Mouse (Mus musculus): ENCODE results near the gene Tmem129. TPM values are rescaled to one million over a fixed set of nuclear protein-coding genes. Genes with fewer than 3 reads are reported as not detected.

Tmem129 gene
- total and polyA plus RNA-seq, 2 experiments from 2014 or later, result 20.9 to 23.9 TPM

- Histone ChIP-seq H3K9me3 (ENCODE audit: low read length) (no peaks in the 10 kb centered on the region), H3K27me3 (ENCODE audit: insufficient read depth, low read length) (no peaks in the 10 kb centered on the region), H3K4me2 (ENCODE audit: low read depth) (peak overlapping the region; percentile 62), H3K4me1 (ENCODE audit: insufficient read depth) (0 out of 2 replicates have a peak, but pooled peaks cover 3% of the 10 kb centered on the region), H3K36me3 (ENCODE audit: insufficient read depth) (peaks cover 15% of the 10 kb centered on the region), H3K4me3 (ENCODE audit: low read depth, low read length) (peak overlapping the region; percentile 81), H3K27ac (ENCODE audit: low read depth, low read length) (peak overlapping the region; percentile 95), H3K9ac (peak overlapping the region; percentile 76)
- WGBS, result under 1% methylated on average over 11 of the region's 11 CpGs
- peak; percentile 7 for ATAC-seq
- TF ChIP-seq CTCF (IDR thresholded peaks at IDR 0.05; ENCODE audit: low read depth), result 0 out of 2 replicates have a peak, but pooled peaks have one; percentile 24
- DNase-seq, result no peak
Measured at GRCm38 (mm10) chr5:33651541-33651920, 6.7 kb downstream of the Tmem129 start.

DNA sequence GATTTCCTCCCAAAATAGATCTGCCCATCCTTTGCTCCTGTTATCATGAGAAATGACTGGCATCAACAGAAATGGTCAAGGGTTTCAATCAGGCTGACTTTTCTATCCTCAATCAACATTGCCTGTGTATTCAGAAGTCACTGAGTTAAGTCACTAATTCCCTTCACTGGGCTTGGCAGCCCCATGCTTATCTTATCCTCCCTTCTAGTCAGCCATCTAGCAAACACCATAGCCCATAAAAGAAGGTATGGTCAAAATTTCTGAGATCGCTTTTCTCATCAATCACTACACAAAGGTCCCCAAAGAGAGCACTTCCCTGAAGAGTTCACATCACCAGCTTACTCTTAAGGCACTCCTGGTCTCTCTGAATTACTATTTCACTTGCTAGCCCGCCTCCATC is 7.2 kb downstream of the Tmem129 start:
- TF ChIP-seq CTCF (IDR thresholded peaks at IDR 0.05; ENCODE audit: low read depth), result no peak
- peak overlapping the region; percentile 81 for H3K4me3 ChIP-seq (ENCODE audit: low read depth, low read length)
- peaks cover 18% of the 10 kb centered on the region for H3K36me3 ChIP-seq (ENCODE audit: insufficient read depth)
- peak overlapping the region; percentile 76 for H3K9ac ChIP-seq
- 0 out of 2 replicates have a peak, but pooled peaks cover 3% of the 10 kb centered on the region for H3K4me1 ChIP-seq (ENCODE audit: insufficient read depth)
- peak overlapping the region; percentile 62 for H3K4me2 ChIP-seq (ENCODE audit: low read depth)
- DNase-seq (no peak), ATAC-seq (no peak)
- H3K27ac ChIP-seq (ENCODE audit: low read depth, low read length), result peak overlapping the region; percentile 95
- 19% methylated on average over 2 of the region's 2 CpGs for WGBS
- no peaks in the 10 kb centered on the region for H3K9me3 ChIP-seq (ENCODE audit: low read length)
- no peaks in the 10 kb centered on the region for H3K27me3 ChIP-seq (ENCODE audit: insufficient read depth, low read length)

- DNase-seq, result peak; percentile 65
- Histone ChIP-seq H3K4me2 (ENCODE audit: low read depth) (no peak overlapping the region), H3K27me3 (ENCODE audit: insufficient read depth, low read length) (no peaks in the 10 kb centered on the region), H3K4me1 (ENCODE audit: insufficient read depth) (no peaks in the 10 kb centered on the region), H3K9ac (no peak overlapping the region), H3K4me3 (ENCODE audit: low read depth, low read length) (no peak overlapping the region), H3K9me3 (ENCODE audit: low read length) (no peaks in the 10 kb centered on the region), H3K27ac (ENCODE audit: low read depth, low read length) (no peak overlapping the region), H3K36me3 (ENCODE audit: insufficient read depth) (peaks cover 48% of the 10 kb centered on the region)
- WGBS, result 35% methylated on average over 3 of the region's 3 CpGs
- TF ChIP-seq CTCF (IDR thresholded peaks at IDR 0.05; ENCODE audit: low read depth), result peak; percentile 75
- no peak for ATAC-seq
Measured at GRCm38 (mm10) chr5:33640652-33641051, 17.6 kb downstream of the Tmem129 start.

DNA sequence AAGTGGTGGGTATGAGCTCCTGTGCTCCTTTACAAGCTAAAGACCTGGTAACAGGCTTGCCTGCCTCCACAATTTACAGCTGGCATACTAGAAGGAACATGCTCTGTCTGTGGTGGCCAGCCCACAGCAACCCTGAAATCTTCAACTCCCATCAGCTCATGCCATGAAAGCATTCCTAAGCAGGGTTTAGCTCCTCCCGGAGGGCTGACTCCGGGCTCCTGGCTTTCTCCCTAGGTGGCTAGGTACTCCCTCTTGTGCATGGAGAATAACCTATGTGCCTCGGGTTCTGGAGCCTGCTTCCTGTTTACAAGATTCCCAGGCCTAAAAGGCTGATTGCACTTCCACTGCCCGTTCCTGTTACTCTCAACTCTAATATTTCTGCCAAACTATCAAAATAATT is 19.4 kb downstream of the Tmem129 start:
- peaks cover 36% of the 10 kb centered on the region for H3K36me3 ChIP-seq (ENCODE audit: insufficient read depth)
- no peak overlapping the region for H3K4me2 ChIP-seq (ENCODE audit: low read depth)
- H3K4me3 ChIP-seq (ENCODE audit: low read depth, low read length), result no peak overlapping the region
- no peaks in the 10 kb centered on the region for H3K4me1 ChIP-seq (ENCODE audit: insufficient read depth)
- no peak for ATAC-seq
- no peak overlapping the region for H3K27ac ChIP-seq (ENCODE audit: low read depth, low read length)
- no peak overlapping the region for H3K9ac ChIP-seq
- WGBS, result 71% methylated on average over 4 of the region's 4 CpGs
- TF ChIP-seq CTCF (IDR thresholded peaks at IDR 0.05; ENCODE audit: low read depth), result no peak
- H3K9me3 ChIP-seq (ENCODE audit: low read length), result no peaks in the 10 kb centered on the region
- no peak for DNase-seq
- no peaks in the 10 kb centered on the region for H3K27me3 ChIP-seq (ENCODE audit: insufficient read depth, low read length)

GRCm38 (mm10) chr5:33637606-33638350 is 20.4 kb downstream of the Tmem129 start:
- Histone ChIP-seq H3K4me3 (ENCODE audit: low read depth, low read length) (no peak overlapping the region), H3K27ac (ENCODE audit: low read depth, low read length) (no peak overlapping the region)
- 75% methylated on average over 3 of the region's 3 CpGs for WGBS

GRCm38 (mm10) chr5:33635361-33635760 is 22.9 kb downstream of the Tmem129 start:
- DNase-seq (no peak), ATAC-seq (no peak)
- no peak overlapping the region for H3K4me3 ChIP-seq (ENCODE audit: low read depth, low read length)
- H3K36me3 ChIP-seq (ENCODE audit: insufficient read depth), result peaks cover 12% of the 10 kb centered on the region; the same call in 1 of the 2 replicates
- WGBS, result 88% methylated on average over 3 of the region's 3 CpGs
- TF ChIP-seq CTCF (IDR thresholded peaks at IDR 0.05; ENCODE audit: low read depth), result no peak
- no peak overlapping the region for H3K9ac ChIP-seq
- no peak overlapping the region for H3K4me2 ChIP-seq (ENCODE audit: low read depth)
- H3K4me1 ChIP-seq (ENCODE audit: insufficient read depth), result no peaks in the 10 kb centered on the region; the same call in 1 of the 2 replicates
- H3K27me3 ChIP-seq (ENCODE audit: insufficient read depth, low read length), result no peaks in the 10 kb centered on the region
- no peaks in the 10 kb centered on the region for H3K9me3 ChIP-seq (ENCODE audit: low read length)
- H3K27ac ChIP-seq (ENCODE audit: low read depth, low read length), result no peak overlapping the region

More at GRCm38 (mm10) chr5:33637606-33638350, 20.4 kb downstream of the Tmem129 start:
- TF ChIP-seq CTCF (IDR thresholded peaks at IDR 0.05; ENCODE audit: low read depth), result no peak
- DNase-seq (no peak), ATAC-seq (no peak)
- Histone ChIP-seq H3K9me3 (ENCODE audit: low read length) (no peaks in the 10 kb centered on the region), H3K36me3 (ENCODE audit: insufficient read depth) (peaks cover 27% of the 10 kb centered on the region), H3K27me3 (ENCODE audit: insufficient read depth, low read length) (no peaks in the 10 kb centered on the region), H3K4me1 (ENCODE audit: insufficient read depth) (no peaks in the 10 kb centered on the region), H3K9ac (no peak overlapping the region), H3K4me2 (ENCODE audit: low read depth) (no peak overlapping the region)

DNA sequence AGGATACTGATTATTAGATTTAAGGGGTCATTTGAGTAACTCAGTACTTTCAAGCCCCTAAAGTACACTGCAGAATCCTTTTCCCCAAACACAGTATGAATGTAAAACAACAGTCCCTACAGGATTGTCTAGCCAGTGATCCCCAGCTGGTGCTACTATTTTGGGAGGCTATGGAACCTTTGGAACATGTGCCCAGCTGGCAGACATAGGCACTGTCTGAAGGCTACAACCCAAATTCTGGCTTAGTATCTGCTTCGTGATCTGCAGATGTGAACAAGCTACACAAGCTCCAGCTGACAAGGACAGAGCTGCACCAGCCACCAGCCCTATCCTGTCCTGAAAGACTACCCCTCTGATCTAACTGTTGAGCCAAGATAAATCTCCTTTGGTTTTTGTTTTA is 25.7 kb downstream of the Tmem129 start:
- H3K4me3 ChIP-seq (ENCODE audit: low read depth, low read length), result no peak overlapping the region
- no peak overlapping the region for H3K9ac ChIP-seq
- no peak for TF ChIP-seq CTCF (IDR thresholded peaks at IDR 0.05; ENCODE audit: low read depth)
- no peak overlapping the region for H3K27ac ChIP-seq (ENCODE audit: low read depth, low read length)
- H3K27me3 ChIP-seq (ENCODE audit: insufficient read depth, low read length), result no peaks in the 10 kb centered on the region
- WGBS, result 91% methylated on average over 1 of the region's 1 CpGs
- no peaks in the 10 kb centered on the region for H3K9me3 ChIP-seq (ENCODE audit: low read length)
- H3K36me3 ChIP-seq (ENCODE audit: insufficient read depth), result no peaks in the 10 kb centered on the region
- no peak overlapping the region for H3K4me2 ChIP-seq (ENCODE audit: low read depth)
- ATAC-seq (no peak), DNase-seq (no peak)
- no peaks in the 10 kb centered on the region; the same call in 1 of the 2 replicates for H3K4me1 ChIP-seq (ENCODE audit: insufficient read depth)

Data from forebrain, postnatal 0 days (tissue).